Mouse (Mus musculus): ENCODE data around the gene Tdrd9.

Tdrd9 gene

DNA sequence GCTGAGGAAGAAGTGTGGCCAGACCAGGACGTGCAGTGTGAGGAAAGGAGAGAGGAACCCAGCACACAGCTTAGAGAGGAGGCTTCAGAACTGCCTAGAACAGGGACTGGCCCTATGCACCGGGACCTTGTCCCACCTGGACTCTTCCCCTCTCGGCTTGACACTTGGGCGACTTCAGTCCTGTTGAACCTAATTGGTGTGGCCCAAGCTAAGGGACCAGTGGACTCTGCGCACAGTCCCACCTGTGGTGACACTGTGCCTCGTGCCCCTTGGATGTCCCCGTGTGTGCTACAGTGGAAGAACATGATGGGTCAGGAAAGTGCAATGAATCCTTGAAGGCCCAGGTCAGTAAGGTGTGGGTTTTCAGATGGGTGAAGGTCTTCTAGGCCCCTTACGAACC, 136.3 kb downstream of the Tdrd9 start:
- no peak for DNase-seq (ENCODE audit: low spot score in 2 of 2)

DNA sequence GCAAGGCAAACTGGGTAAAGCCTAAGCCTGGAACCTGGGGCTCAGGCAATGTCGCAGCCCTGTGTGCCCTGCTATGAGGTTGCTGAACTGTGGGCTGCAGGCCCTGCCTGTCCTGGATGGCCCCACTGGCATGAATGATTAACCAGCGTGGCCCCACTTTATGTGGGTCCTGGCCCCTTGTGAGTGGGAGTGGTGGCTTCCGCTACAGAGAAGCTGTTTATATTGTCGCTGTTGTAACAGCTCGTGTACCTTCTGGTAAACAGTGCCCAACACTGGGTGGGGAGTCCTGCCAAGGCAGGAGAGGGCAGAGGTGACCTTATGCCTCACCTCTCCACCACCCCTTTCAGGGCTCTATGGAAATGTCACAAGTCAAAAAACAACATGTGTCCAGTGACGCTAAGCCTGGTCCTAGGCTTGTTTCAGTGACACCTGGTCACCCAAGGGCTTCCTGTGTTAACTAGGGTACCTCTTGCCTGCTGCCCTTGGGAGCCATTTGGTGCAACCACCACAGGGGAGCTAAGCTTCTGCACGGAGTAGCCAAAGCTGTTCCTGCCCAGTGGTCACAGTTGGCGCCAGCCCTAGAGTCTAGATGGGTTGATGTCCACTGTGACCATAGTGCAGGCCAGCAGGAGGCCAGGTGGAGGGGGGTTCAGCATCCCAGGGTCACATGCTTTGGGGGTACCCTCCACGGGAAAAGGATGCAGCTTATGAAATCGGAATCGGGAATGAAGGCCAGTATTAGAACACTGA, 137.5 kb downstream of the Tdrd9 start:
- no peak for DNase-seq (ENCODE audit: low spot score in 2 of 2)

DNA sequence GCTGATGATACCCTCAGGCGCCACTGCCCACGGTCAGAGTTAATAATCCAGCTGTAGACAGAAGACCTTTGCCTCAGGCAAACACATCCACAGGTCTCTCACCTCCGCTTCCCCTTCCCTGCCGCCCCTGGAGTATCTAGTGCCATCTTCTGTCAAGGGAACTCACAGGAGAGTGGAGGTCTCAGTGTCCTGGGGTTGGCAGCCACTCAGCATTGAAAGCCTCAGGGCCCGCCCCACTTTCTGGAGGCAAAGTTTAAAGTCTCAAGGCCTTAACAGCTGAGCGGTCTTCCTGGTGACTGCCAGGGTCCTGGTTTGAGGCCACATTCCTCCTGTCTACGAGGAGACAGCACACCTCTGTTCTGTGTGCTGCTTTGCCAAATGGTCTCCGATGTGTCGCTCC, 138.3 kb downstream of the Tdrd9 start:
- no peak for DNase-seq (ENCODE audit: low spot score in 2 of 2)

DNA sequence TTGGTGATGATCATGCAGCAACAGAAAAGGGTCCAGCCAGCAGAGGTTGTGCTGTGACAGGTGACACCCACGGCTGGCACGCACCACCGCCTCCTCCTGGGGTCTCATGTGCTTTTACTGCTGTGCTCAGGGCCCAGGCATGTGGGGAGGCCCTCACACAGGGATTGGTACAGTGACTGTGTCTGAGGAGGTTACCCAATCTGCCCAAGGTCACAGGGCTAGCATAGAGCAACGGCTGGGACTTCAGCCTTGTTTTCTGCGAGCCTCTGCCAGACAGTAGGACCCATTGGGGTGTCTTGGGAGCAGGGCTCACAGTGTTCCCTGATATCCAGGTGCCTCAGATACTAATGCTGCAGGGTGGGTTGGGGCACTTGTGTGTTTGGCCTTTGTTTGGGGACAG, 140.0 kb downstream of the Tdrd9 start:
- no peak for DNase-seq (ENCODE audit: low spot score in 2 of 2)

DNA sequence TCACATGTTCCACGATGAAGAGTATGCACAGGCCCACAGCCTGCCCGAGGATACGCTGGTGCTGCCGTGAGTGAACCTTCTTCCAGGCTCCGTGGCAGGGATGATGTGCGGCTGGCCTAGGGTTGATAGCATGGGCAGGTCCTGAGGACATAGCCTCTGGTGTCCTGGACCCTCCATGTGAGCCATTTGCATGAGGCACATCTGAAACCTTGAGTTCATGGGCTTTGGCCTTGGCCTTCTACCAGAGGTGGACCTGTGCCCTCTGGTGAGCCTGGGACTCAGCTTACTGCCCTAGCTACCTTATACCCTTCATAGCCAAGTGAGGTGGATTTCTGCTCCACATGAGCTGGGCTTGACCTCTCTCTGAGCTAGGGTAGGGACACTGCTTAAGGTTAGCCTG, 140.9 kb downstream of the Tdrd9 start:
- no peak for DNase-seq (ENCODE audit: low spot score in 2 of 2)

DNA sequence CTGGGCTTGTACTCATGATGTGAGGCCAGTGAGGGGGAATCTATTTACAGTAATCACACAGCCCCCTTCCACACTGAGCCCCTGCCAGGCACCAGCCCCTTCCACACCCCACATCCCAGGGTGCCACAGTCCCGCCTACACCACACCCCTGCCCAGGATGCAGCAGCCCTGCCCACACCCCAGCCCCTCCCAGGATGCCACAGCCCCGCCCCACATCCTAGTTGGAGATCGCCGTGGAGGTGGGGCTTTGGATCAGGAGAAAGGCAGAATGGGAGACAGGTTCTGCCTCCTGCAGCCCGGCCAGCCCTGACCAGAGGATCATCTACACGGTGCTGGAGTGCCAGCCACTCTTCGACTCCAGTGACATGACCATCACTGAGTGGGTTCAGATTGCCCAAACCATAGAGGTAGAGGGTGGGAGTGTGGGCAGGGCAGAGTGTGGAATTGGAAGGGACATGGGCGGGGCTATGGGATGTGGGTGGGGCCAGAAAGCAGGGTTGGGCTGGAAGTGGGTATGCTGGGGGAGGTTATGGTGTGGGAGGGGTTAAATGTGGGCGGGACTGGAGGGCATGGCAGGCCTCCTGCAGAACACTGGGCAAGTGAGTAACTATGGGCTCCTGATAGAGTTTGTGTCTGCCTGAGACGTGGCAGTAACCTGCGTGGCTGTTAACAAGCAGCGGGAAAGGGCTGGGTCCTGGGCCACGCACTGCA, 141.5 kb downstream of the Tdrd9 start:
- no peak for DNase-seq (ENCODE audit: low spot score in 2 of 2)

DNA sequence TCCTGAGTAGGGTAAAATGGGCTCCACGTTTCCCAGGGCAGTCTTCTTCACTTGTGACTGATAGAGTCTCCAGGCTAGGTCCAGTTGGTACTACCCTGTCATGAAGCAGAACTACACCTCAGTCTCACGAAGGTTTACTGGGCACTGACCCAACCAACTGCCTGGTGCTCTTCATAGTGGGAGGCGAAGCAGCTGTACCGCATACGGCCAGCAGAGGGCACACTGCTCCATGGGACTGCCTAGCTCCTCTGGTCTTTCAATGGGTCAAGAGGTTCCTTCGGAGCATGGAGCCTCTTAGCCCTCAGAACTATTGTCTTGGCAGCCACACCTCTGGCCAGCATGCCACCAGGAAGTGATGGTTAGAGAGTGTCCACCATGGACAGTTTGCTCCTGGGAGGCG, 142.4 kb downstream of the Tdrd9 start:
- DNase-seq (ENCODE audit: low spot score in 2 of 2) = peak; percentile 43 to 90

DNA sequence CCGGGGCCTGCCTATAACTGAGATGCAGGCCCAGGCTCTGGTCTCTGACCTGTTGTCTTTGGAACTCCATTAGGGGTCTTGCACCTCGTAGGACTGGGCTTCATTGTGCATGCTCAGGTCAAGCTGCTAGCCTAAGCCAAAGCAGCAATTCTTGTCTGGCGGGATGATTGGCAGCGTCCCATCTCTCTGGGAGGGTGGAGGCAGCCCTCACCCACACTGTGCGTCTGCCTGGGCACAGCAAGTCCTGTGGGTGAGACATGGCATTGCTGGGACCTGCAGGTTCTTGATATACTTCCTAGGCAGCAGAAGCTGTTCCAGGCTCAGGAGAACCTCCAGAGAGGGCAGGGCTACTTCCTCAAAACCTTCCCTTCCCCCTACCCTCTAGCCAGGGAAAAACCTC, 145.6 kb downstream of the Tdrd9 start:
- no peak for DNase-seq (ENCODE audit: low spot score in 2 of 2)

DNA sequence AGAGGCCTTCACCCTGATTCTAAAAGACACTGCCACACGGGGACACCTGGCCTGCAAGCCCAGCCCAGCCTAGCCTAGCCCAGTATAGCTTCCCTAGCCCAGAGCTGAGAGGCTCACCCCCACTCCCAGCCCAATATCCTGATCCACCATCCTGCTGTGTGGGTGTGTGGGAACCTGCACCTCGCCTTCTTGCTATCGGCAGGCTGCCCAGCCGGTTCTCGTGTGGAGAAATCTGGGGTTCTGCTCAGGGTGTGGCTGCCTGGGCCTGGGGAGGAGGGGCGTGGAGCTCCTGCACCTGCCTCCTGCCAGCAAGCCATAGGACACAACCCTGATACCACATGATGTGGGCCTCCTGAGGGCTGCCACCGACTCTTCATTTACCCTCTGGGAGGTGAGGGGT, 146.3 kb downstream of the Tdrd9 start:
- peak; percentile 43 to 88 for DNase-seq (ENCODE audit: low spot score in 2 of 2)
